Mouse (Mus musculus) hindbrain, embryonic 11.5 days (tissue): Measurements from ENCODE around the gene Vegfa. TPM values are rescaled to one million over a fixed set of nuclear protein-coding genes. Genes with fewer than 3 reads are reported as not detected.

Experiments
- ATAC-seq: fragments of 200-750 bp; cut with Nextera tagmentation; 2 replicates; pipeline ENCODE4 v1.8.0; 2017; ENCODE audit warnings: mild to moderate bottlenecking, moderate TSS enrichment, moderate library complexity; ENCODE audit not compliant: low FRiP score
- DNase-seq: peaks from one replicate; pipeline ENCODE4 v3.0.0-alpha.2; 2015; ENCODE audit warnings: low spot score
- H3K27ac ChIP-seq: fragments of 300-500 bp; sonication (generic); 2 replicates; pipeline ENCODE4 v1.5.1; 2014; ENCODE audit warnings: mild to moderate bottlenecking, low read depth, low read length
- H3K27me3 ChIP-seq: fragments of 300-500 bp; sonication (generic); 2 replicates; pipeline ENCODE4 v1.6.1; 2014; ENCODE audit warnings: mild to moderate bottlenecking, low read length, moderate library complexity, mixed read lengths; ENCODE audit not compliant: control insufficient read depth, insufficient read depth
- H3K36me3 ChIP-seq: fragments of 300-500 bp; sonication (generic); 2 replicates; pipeline ENCODE4 v1.6.1; 2014; ENCODE audit warnings: mild to moderate bottlenecking, low read length, moderate library complexity, mixed read lengths; ENCODE audit not compliant: control insufficient read depth, insufficient read depth
- H3K4me1 ChIP-seq: fragments of 300-500 bp; sonication (generic); replicated peaks from 2 replicates; pipeline ENCODE4 v1.6.1; 2014; ENCODE audit warnings: low read length, mixed read lengths; ENCODE audit not compliant: control insufficient read depth, insufficient read depth
- H3K4me2 ChIP-seq: fragments of 300-500 bp; sonication (generic); replicated peaks from 2 replicates; pipeline ENCODE4 v1.6.1; 2014; ENCODE audit warnings: mild to moderate bottlenecking, low read depth, low read length
- H3K4me3 ChIP-seq: fragments of 300-500 bp; sonication (generic); 2 replicates; pipeline ENCODE4 v1.5.1; 2014; ENCODE audit warnings: low read depth, low read length
- H3K9ac ChIP-seq: fragments of 300-500 bp; sonication (generic); 2 replicates; pipeline ENCODE4 v1.6.1; 2014; ENCODE audit warnings: low read depth, low read length
- H3K9me3 ChIP-seq: fragments of 300-500 bp; sonication (generic); 2 replicates; pipeline ENCODE4 v1.6.1; 2016; ENCODE audit warnings: low read length; ENCODE audit not compliant: control insufficient read depth
- whole genome bisulfite sequencing: fragments of 180-500 bp; shearing (Covaris S2); extraction: QIAGEN DNeasy Blood & Tissue Kit; methylation state at CpG from one replicate; pipeline ENCODE4 v1.1.7; 2014; 5-methylcytosine and 5-hydroxymethylcytosine counted together
- polyA plus RNA-seq: library from polyadenylated mRNA; unstranded; fragments of >200 nt; fragmentation: Nextera tagmentation; extraction: Ambion mirVana; gene quantifications from 2 replicates; pipeline ENCODE4 v1.2.1, GENCODE M21; 2014

Gene Vegfa
- polyA plus RNA-seq, 1 experiment from 2014 or later, result 6.2 TPM

- H3K9ac ChIP-seq, result peak overlapping the region; percentile 69
- peak overlapping the region; percentile 90 for H3K27ac ChIP-seq
- H3K36me3 ChIP-seq, result peaks cover 10% of the 10 kb centered on the region; the same call in 1 of the 2 replicates
- H3K9me3 ChIP-seq, result no peaks in the 10 kb centered on the region
- 10% methylated on average over 16 of the region's 16 CpGs for WGBS
- peak overlapping the region; percentile 15 for H3K4me3 ChIP-seq
- H3K27me3 ChIP-seq, result no peaks in the 10 kb centered on the region
- ATAC-seq (peak; percentile 39), DNase-seq (peak; percentile 90)
- peak overlapping the region; percentile 49 for H3K4me2 ChIP-seq
- peaks cover 19% of the 10 kb centered on the region for H3K4me1 ChIP-seq
These were observed 4.9 kb downstream of the Vegfa start for GRCm38 (mm10) chr17:46027066-46027917.

- H3K27me3 ChIP-seq, result no peaks in the 10 kb centered on the region
- no peaks in the 10 kb centered on the region for H3K9me3 ChIP-seq
- no peak for ATAC-seq
- no peak overlapping the region for H3K4me3 ChIP-seq
- no peak overlapping the region for H3K27ac ChIP-seq
- H3K4me2 ChIP-seq, result no peak overlapping the region
- peaks cover 19% of the 10 kb centered on the region for H3K4me1 ChIP-seq
- H3K9ac ChIP-seq, result no peak overlapping the region; the same call in 1 of the 2 replicates
- H3K36me3 ChIP-seq, result peaks cover 13% of the 10 kb centered on the region; the same call in 1 of the 2 replicates
- WGBS, result 89% methylated on average over 11 of the region's 11 CpGs
- no peak for DNase-seq
These were observed 6.1 kb downstream of the Vegfa start for GRCm38 (mm10) chr17:46025927-46026668.

- Histone ChIP-seq H3K4me2 (no peak overlapping the region), H3K9ac (no peak overlapping the region), H3K27ac (no peak overlapping the region), H3K9me3 (no peaks in the 10 kb centered on the region), H3K4me1 (peaks cover 19% of the 10 kb centered on the region), H3K27me3 (no peaks in the 10 kb centered on the region), H3K36me3 (peaks cover 16% of the 10 kb centered on the region), H3K4me3 (no peak overlapping the region)
- 93% methylated on average over 15 of the region's 15 CpGs for WGBS
- no peak for DNase-seq
- ATAC-seq, result no peak
These were observed 7.0 kb downstream of the Vegfa start for GRCm38 (mm10) chr17:46025207-46025606.

- 91% methylated on average over 5 of the region's 5 CpGs for WGBS
- Histone ChIP-seq H3K9me3 (no peaks in the 10 kb centered on the region), H3K9ac (no peak overlapping the region), H3K4me1 (peaks cover 14% of the 10 kb centered on the region), H3K27ac (no peak overlapping the region), H3K4me3 (no peak overlapping the region), H3K27me3 (no peaks in the 10 kb centered on the region), H3K4me2 (no peak overlapping the region), H3K36me3 (peaks cover 16% of the 10 kb centered on the region)
- no peak for DNase-seq
- ATAC-seq, result no peak
These were observed 8.0 kb downstream of the Vegfa start for GRCm38 (mm10) chr17:46024192-46024591.

- Histone ChIP-seq H3K27me3 (no peaks in the 10 kb centered on the region), H3K4me3 (no peak overlapping the region), H3K36me3 (peaks cover 20% of the 10 kb centered on the region), H3K4me2 (no peak overlapping the region), H3K4me1 (peaks cover 9% of the 10 kb centered on the region), H3K9me3 (no peaks in the 10 kb centered on the region), H3K27ac (no peak overlapping the region), H3K9ac (no peak overlapping the region)
- no peak for DNase-seq
- 94% methylated on average over 8 of the region's 8 CpGs for WGBS
- no peak for ATAC-seq
These were observed 8.6 kb downstream of the Vegfa start for GRCm38 (mm10) chr17:46023572-46023971.

GRCm38 (mm10) chr17:46022934-46023333 lies 9.2 kb downstream of the Vegfa start:
- ATAC-seq (no peak), DNase-seq (no peak)
- Histone ChIP-seq H3K9me3 (no peaks in the 10 kb centered on the region), H3K4me1 (peaks cover 9% of the 10 kb centered on the region; the same call in 1 of the 2 replicates), H3K27me3 (no peaks in the 10 kb centered on the region), H3K4me3 (no peak overlapping the region), H3K4me2 (no peak overlapping the region), H3K36me3 (peaks cover 21% of the 10 kb centered on the region), H3K9ac (no peak overlapping the region), H3K27ac (no peak overlapping the region)
- 86% methylated on average over 6 of the region's 6 CpGs for WGBS

- Histone ChIP-seq H3K9ac (no peak overlapping the region), H3K27ac (no peak overlapping the region), H3K36me3 (peaks cover 21% of the 10 kb centered on the region), H3K4me3 (no peak overlapping the region), H3K4me1 (peaks cover 8% of the 10 kb centered on the region; the same call in 1 of the 2 replicates), H3K9me3 (no peaks in the 10 kb centered on the region), H3K27me3 (no peaks in the 10 kb centered on the region), H3K4me2 (no peak overlapping the region)
- ATAC-seq (no peak), DNase-seq (no peak)
- WGBS, result 89% methylated on average over 4 of the region's 4 CpGs
These were observed 9.7 kb downstream of the Vegfa start for GRCm38 (mm10) chr17:46022427-46022826.

GRCm38 (mm10) chr17:46021760-46022159 lies 10.4 kb downstream of the Vegfa start:
- H3K4me2 ChIP-seq, result no peak overlapping the region
- H3K27ac ChIP-seq, result no peak overlapping the region
- H3K27me3 ChIP-seq, result no peaks in the 10 kb centered on the region
- no peak for DNase-seq
- H3K4me3 ChIP-seq, result no peak overlapping the region
- no peak overlapping the region for H3K9ac ChIP-seq
- 95% methylated on average over 9 of the region's 9 CpGs for WGBS
- peaks cover 21% of the 10 kb centered on the region for H3K36me3 ChIP-seq
- 0 out of 2 replicates have a peak, but pooled peaks cover 3% of the 10 kb centered on the region for H3K4me1 ChIP-seq
- no peaks in the 10 kb centered on the region for H3K9me3 ChIP-seq
- ATAC-seq, result no peak
